Mouse (Mus musculus): ENCODE data around the gene Idh2. TPM values are rescaled to one million over a fixed set of nuclear protein-coding genes. Genes with fewer than 3 reads are reported as not detected.
"Not testable (repeated sequence)": the region's sequence is repeated elsewhere in the genome, so short reads cannot be mapped to it uniquely, and the experiment has no call there.

The Idh2 gene
- total RNA-seq, 2 experiments from 2014 or later: 24.5 to 31.3 TPM

DNA sequence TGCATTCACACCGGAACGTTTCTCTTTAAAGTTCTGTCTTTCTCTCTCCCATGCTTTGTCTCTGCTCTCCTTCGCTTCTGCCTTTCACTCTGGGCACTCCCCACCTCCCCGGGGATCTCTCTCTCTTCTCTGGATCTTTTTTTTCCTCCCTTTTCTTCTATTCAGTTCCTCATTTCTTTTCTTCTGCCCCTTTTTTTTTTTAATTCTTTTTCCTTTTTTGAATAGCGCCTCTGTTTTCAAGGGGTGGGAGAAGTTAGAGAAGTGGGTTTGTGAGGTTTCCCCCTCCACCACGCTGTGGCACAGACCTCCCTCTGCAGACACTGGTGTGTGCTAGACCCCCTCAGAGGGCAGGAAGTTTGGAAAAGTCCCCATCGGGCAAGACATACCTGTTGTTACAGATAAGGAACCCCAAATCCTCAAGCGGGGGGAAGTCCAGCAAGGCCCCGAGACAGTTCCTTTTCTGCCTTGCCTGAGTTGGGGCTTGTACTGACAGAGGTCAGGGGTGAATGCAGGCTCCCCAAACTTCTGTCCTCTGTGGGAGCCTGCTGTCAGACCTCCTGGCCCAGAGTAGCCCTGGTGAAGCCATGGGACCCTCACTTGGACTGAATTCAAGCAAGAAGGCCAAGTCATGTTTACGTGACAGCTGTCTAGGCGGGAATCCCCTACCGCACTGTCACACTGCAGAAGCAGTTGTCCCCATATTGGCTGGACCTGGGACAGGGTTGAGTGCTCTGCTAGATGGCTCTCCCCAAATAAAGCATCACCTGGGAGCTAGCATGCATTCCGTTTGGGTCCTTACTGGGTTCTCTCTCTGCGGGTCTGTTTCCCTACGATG, 51.1 kb downstream of the Idh2 start:
- ATAC-seq (replicated peaks; ENCODE audit: low FRiP score, poor library complexity, severe bottlenecking): no peak

DNA sequence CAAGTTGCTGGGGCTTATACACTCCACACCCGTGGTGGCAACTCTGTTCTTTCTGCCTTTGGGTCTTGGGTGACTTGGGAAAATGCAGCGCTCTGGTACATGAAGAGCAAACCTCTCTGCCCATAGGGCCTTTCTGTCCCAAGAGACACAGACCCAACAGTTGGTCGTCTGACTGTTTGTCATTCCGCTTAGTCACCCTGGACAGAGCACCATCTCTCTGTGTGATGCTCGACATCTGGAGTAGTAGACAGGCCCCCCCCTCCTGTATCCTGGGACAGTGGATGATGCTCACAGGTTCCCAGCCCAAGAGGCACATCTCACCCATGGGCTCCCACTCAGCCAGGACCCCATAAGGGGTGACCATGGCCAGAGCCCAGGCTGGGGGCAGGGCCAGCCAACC, 51.9 kb downstream of the Idh2 start:
- ATAC-seq (replicated peaks; ENCODE audit: low FRiP score, poor library complexity, severe bottlenecking): no peak

DNA sequence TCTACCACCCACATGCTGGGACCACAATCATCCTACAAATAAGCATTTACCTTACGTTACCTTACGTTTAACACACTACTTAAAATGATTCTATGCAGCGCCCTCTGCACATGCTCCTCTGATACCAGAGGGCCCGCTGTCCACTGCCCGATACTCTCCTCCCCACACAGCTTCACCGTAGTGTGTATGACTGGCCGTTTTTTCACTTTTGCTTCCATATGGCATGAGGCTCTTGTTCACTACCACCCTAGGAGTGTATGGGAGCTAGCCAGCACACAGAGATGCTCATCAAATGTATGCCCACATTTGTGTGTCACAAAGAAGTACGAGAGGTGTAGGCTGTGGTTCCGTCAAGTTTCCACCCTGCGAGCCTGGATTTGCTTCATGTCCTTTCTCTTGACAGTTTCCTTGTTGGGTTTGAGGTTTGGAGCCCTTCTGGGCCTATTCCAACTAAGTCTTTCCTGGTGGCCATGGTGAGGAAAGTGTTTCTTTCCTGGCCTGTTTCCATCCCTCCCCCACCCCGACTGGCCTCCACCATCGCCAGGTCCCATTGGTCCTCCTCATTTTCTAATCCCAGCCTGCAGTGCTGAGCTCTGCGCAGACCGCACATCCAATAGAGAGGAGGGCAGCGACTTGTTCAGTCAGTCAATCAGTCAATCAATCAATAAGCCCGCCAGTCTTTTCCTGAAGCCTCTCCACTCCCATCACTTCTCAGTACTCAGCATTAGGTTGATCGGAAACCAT, 52.9 kb downstream of the Idh2 start:
- no peak for ATAC-seq (replicated peaks; ENCODE audit: low FRiP score, poor library complexity, severe bottlenecking)

DNA sequence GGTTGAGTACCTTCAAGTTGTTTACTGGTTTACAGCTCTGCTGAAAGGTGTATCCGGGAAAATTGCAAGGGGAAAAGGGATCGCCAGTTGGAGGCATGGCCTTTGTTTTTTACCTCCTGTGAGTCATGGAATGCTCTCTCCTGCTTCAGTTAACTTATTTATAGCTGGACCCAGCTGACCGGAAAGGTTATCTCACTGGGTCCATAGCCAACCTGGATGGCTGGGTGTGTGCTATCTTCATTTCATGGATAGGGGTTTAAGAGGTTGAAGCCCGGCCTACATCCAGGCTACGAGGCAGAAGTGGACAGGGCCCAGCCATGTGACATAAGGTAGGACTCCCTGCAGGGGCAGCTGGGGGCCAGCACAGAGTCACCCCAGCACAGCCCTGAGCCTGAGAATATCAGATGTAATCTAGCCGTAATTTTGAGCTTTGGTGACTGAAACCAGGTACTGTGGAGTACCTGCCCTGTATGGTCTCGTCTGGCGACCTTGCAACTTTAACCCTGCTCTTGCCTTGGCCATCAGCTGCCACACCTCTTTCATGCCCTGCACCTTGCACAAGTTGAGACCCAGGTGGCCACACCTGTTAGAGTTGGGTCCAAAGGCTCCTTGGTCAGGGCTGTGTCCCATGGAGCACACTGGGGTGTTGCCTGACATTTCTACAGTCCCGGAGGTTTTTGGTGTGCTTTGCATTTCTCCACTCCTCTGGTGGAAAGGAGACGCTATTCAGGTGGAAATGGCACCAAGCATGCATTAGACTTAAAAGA, 55.0 kb downstream of the Idh2 start:
- no peak for ATAC-seq (replicated peaks; ENCODE audit: low FRiP score, poor library complexity, severe bottlenecking)

DNA sequence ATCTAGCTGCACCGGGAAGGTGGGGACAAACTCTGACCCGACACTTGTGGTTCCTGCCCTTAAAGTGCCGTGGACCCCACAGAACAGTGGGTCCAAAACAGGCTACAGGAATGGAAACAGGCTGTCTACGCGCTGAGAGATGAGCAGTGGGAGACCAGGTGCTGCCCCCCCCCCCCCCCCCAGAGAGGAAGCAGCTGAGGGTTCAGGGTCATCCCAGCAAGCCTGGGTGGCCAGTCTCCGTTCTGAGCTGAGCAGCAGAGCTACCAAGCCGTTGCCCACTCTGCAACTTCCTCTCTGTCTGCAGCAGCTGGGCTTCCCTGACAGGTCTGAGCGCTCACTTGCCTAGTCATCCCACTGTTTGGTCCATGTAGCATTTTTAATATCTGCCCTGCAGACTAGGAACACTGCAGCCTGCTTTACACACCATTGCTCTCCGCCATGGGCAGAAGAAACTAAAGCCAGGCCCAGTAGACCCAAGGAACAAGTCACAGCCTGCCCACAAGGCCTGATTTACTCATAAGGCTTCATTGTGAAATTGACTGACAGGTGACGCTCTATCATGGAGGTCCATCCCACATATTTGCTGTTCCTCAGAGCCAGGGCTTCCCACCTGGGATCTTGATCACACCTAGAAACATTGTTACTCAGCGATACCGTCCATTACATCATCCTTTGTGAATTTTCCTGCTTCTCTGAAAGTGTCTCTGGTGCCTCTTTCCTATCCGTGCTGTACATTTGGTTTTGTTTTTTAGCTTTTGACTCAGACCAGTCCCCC, 55.9 kb downstream of the Idh2 start:
- ATAC-seq (replicated peaks; ENCODE audit: low FRiP score, poor library complexity, severe bottlenecking): no peak

DNA sequence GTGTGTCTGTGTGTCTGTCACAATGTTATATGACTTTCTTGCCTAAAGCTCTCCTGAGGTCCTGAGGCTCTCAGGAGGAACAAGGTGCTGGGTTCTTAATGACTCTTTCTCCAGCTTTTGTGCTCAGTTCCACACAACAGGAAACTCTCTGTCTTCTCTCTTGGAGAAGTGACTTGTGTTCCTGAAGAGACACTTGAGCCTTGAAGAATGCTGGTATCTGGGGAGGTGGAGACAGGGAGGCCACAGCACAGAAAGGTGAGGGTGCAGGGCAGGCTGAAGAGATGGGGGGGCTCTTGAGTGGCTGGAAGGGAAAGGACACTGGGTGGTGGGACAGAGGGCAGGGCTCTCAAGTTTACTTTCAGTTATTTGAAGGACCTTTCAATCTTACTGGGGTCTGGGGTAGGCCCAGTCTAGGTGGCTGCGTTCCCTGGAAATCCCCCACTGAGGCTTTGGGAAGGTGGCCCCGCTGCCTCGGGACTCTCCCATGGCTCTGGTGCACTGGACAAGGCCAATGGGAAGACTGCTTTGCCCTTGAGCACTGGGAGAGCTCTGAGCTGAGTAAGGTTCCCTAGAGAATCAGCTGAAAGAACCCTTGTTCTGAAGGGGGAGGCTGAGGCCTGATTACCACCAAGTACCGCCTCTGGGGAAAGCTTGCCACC, 56.7 kb downstream of the Idh2 start:
- ATAC-seq (replicated peaks; ENCODE audit: low FRiP score, poor library complexity, severe bottlenecking): no peak

DNA sequence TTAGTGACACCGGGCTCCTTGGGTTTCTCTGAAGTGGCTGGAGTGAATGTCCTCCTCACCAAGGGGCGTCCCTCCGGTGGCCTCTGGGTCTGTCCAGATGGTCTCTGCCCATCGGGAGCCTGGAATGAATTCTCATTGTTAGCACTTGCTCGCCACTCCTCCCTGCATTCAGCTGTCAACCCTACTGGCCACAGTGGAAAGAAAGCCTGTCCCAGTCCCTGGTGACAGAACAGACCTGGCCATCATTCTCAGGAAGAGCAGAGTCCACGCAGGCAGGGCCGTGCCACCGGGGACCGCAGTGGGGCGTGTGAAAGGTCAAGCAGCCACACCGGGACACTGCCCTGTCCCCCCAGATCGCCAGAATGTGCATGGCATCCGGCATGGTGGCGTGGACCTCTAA, 57.4 kb downstream of the Idh2 start:
- no peak for ATAC-seq (replicated peaks; ENCODE audit: low FRiP score, poor library complexity, severe bottlenecking)

DNA sequence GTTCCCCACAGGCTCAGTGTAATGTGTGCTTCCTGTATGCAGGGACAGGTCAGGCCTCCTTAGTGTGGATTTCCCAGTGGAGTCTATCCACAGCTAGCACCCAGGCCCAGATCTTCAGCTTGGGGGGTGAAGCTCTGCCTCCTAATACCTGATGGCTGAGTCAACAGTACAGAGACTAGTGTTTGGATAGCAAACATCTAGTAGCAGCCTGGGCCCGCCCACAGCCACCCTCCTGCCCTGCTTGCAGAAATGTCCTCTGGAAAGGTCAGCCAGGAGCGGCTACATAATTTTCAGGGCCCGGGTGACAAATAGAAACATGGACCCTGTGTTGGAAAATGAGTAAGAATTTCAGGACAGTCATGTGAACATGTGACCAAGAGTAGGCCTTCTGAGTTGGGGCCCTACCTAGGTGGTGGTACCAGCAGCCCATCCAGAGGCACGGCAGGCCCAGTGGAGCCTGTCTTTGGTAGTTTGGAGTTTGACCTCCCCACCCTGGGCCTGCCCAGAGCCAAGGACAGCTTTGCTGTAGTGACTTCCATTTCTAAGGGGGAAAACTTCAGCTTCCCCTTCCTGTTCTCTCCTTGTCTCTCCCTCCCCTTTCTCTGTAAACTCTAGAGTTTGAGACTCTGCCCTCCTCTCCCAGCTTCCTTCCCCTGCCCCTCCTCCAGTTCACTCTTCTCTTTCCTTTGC, 58.0 kb downstream of the Idh2 start:
- ATAC-seq (replicated peaks; ENCODE audit: low FRiP score, poor library complexity, severe bottlenecking): no peak

DNA sequence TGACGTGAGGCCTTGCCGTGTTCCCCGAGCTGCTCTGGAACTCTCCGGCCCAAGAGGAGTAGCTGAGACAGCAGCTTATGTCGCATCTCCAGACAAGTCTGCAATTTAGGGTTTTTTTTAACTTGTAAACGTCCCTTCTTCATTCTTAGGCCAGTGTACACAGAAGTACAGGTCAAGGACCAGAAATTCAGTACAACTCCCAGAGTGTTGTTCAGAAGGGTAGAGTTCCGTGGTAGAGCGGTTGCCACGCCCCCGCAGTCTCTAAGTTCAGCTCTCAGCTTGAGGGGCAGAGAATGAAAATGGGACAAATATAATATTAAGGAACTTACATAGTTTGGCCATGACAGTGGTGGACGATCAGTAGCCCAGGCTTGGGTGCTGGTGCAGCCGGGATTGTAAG, 59.4 kb downstream of the Idh2 start:
- no peak for ATAC-seq (replicated peaks; ENCODE audit: low FRiP score, poor library complexity, severe bottlenecking)

DNA sequence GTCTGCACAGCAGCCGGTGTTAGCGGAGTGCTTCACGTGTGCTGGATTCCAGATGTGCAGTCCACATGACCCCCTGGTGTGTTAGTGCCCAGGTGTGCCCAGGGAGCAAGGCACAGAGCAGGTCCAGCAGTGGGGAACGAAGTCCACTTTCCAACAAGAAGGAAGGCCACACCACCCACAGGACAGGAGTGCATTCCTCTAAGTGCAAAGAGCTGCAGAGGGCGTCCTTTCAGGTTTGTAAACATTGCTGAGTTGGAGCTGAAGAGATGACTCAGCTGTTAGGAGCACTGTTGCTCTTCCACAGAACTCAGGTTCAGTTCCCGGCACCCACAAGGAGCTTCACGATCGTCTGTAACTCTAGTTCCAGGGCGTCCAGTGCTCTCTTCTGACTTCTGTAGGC, 62.0 kb downstream of the Idh2 start:
- ATAC-seq (replicated peaks; ENCODE audit: low FRiP score, poor library complexity, severe bottlenecking): 0 out of 2 replicates have a peak, but pooled peaks have one; percentile 8

DNA sequence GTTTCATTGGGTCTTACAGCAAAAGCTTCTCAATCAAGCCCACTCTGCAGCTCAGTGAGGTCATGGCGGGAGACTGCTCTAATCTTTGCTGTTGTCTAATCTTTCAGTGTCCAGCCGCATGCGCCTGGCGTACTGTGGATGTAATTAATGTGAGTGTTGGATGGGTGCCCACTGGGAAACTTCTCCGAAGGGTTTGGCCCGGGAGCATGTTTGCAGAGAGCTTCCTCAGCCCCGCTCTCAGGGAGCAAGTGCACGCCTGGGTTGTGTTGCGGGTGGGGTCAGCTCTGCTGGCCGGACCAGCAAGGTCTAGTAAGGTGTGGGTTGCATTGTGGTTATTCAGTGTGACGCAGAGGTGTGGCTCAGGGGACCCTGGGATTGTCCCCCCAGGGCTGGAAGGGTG, 62.9 kb downstream of the Idh2 start:
- ATAC-seq (replicated peaks; ENCODE audit: low FRiP score, poor library complexity, severe bottlenecking): no peak

DNA sequence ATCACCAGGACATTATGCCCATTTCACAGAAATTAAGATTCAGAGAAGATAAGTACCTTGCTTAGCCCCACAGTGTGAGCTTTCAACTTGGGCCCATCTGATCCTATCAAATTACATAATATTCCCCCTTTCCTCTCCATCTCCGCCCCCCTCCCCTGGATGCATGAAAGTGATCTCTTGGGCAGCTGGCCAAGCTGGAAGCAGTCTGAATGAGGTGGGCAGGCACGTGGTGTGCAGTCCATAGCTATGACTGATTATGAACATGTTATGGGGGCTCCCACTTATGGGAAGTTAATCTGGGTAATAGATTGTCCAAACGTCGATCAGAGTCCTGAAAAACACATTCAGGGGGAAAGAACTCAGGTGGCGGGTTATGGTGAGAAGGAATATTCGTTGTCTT, 63.4 kb downstream of the Idh2 start:
- ATAC-seq (replicated peaks; ENCODE audit: low FRiP score, poor library complexity, severe bottlenecking): no peak

DNA sequence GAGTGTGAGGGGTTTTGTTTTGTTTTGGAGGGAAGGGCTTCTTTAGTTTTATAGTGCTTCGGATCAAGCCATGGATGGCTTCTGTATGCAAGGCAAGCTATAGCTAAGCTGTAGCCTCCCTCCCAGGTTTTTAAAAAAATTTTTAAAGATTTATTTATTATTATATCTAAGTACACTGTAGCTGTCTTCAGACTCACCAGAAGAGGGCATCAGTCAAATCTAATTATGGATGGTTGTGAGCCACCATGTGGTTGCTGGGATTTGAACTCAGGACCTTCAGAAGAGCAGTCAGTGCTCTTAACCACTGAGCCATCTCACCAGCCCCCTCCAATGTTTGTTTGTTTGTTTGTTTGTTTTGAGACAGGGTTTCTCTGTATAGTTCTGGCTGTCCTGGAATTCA, 64.8 kb downstream of the Idh2 start:
- not testable (repeated sequence) for ATAC-seq (replicated peaks; ENCODE audit: low FRiP score, poor library complexity, severe bottlenecking)

DNA sequence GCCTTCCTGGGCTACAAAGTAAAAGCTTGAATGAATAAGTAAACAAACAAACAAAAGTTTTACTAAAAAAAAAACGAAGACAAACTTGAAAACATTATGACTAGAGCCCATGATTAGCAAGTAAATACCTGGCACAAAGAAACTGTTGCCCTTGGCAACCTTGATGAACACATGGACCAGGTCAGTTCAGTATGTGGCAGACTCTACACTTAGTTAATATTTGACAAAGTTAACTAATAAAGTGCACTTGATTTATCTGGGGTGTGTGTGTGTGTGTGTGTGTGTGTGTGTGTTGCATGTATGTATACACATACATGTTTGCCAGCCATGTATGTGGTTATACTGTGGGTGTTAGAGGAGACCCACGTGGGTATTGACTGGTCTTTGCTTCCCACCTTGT, 65.4 kb downstream of the Idh2 start:
- no peak for ATAC-seq (replicated peaks; ENCODE audit: low FRiP score, poor library complexity, severe bottlenecking)

DNA sequence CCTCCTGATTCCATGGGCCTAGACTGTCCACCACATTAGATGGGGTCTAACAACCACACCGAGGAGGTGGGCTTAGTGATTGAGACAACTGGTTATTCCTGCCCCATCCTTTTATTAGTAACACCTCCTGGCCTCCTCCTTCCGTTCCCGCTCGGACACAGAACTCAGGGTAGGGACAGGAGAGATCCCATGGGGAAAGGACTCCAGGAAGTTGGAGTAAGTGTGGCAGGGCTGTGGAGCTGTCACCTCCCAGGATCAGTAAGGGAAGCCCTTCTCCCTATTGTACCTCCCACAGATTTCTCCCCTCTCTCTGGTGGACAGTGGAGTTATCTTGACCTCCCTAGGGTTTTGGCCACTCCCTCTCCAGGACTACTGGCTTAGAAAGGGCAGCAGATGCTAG, 68.2 kb downstream of the Idh2 start:
- ATAC-seq (replicated peaks; ENCODE audit: low FRiP score, poor library complexity, severe bottlenecking): no peak
